Mouse (Mus musculus) kidney, embryonic 14.5 days (tissue): ENCODE measurements around the gene Klhdc1. TPM values are rescaled to one million over a fixed set of nuclear protein-coding genes. Genes with fewer than 3 reads are reported as not detected.

ENCODE experiments used
- ATAC-seq: fragments of 200-750 bp; cut with Nextera tagmentation; 2 replicates; pipeline ENCODE4 v1.8.0; 2017; ENCODE audit warnings: moderate number of reproducible peaks, mild to moderate bottlenecking, moderate TSS enrichment, moderate library complexity; ENCODE audit not compliant: low FRiP score, low TSS enrichment
- H3K27ac ChIP-seq: fragments of 300-500 bp; sonication (generic); 2 replicates; pipeline ENCODE4 v1.5.1; 2014; ENCODE audit warnings: low read depth, mild to moderate bottlenecking, low read length, moderate library complexity, mixed read lengths
- H3K27me3 ChIP-seq: fragments of 300-500 bp; sonication (generic); 2 replicates; pipeline ENCODE4 v1.6.1; 2014; ENCODE audit warnings: mild to moderate bottlenecking, low read length; ENCODE audit not compliant: control insufficient read depth, insufficient read depth
- H3K36me3 ChIP-seq: fragments of 300-500 bp; sonication (generic); 2 replicates; pipeline ENCODE4 v1.6.1; 2014; ENCODE audit warnings: low read length, mixed read lengths; ENCODE audit not compliant: control insufficient read depth, insufficient read depth
- H3K4me1 ChIP-seq: fragments of 300-500 bp; sonication (generic); 2 replicates; pipeline ENCODE4 v1.6.1; 2014; ENCODE audit warnings: low read length, mixed read lengths; ENCODE audit not compliant: control insufficient read depth, insufficient read depth
- H3K4me2 ChIP-seq: fragments of 300-500 bp; sonication (generic); replicated peaks from 2 replicates; pipeline ENCODE4 v1.6.1; 2014; ENCODE audit warnings: low read depth, mild to moderate bottlenecking, low read length
- H3K4me3 ChIP-seq: fragments of 300-500 bp; sonication (generic); 2 replicates; pipeline ENCODE4 v1.5.1; 2014; ENCODE audit warnings: mild to moderate bottlenecking, low read length
- H3K9ac ChIP-seq: fragments of 300-500 bp; sonication (generic); 2 replicates; pipeline ENCODE4 v1.6.1; 2014; ENCODE audit warnings: low read depth, mild to moderate bottlenecking, low read length, moderate library complexity
- H3K9me3 ChIP-seq: fragments of 300-500 bp; sonication (generic); 2 replicates; pipeline ENCODE4 v1.6.1; 2016; ENCODE audit warnings: low read length; ENCODE audit not compliant: control insufficient read depth
- WGBS: fragments of 180-500 bp; shearing (Covaris S2); extraction: QIAGEN DNeasy Blood & Tissue Kit; methylation state at CpG from one replicate; pipeline ENCODE4 v1.1.7; 2014; 5-methylcytosine and 5-hydroxymethylcytosine counted together
- polyA plus RNA-seq: library from polyadenylated mRNA; unstranded; fragments of >200 nt; fragmentation: Nextera tagmentation; extraction: Ambion mirVana; gene quantifications from 2 replicates; pipeline ENCODE4 v1.2.1, GENCODE M21; 2014

Gene Klhdc1
- polyA plus RNA-seq, 1 experiment from 2014 or later, result 5.7 TPM

GRCm38 (mm10) chr12:69297411-69298150 is 56.6 kb downstream of the Klhdc1 start:
- Histone ChIP-seq H3K4me3 (peak overlapping the region; percentile 97), H3K4me1 (peaks cover 18% of the 10 kb centered on the region; the same call in 1 of the 2 replicates), H3K9ac (peak overlapping the region; percentile 98), H3K4me2 (peak overlapping the region; percentile 62), H3K36me3 (peaks cover 24% of the 10 kb centered on the region), H3K27ac (peak overlapping the region; percentile 97), H3K9me3 (no peaks in the 10 kb centered on the region), H3K27me3 (no peaks in the 10 kb centered on the region)
- ATAC-seq, result no peak
- WGBS, result 18% methylated on average over 20 of the region's 20 CpGs

- peak overlapping the region; percentile 2; the same call in 1 of the 2 replicates for H3K4me3 ChIP-seq
- no peaks in the 10 kb centered on the region for H3K27me3 ChIP-seq
- no peak overlapping the region for H3K27ac ChIP-seq
- H3K4me2 ChIP-seq, result peak overlapping the region; percentile 62; the same call in 1 of the 2 replicates
- no peak overlapping the region for H3K9ac ChIP-seq
- ATAC-seq, result no peak
- H3K36me3 ChIP-seq, result peaks cover 30% of the 10 kb centered on the region
- WGBS, result 89% methylated on average over 4 of the region's 4 CpGs
- peaks cover 18% of the 10 kb centered on the region; the same call in 1 of the 2 replicates for H3K4me1 ChIP-seq
- no peaks in the 10 kb centered on the region for H3K9me3 ChIP-seq
Measured at GRCm38 (mm10) chr12:69298281-69298680, 57.3 kb downstream of the Klhdc1 start.

GRCm38 (mm10) chr12:69299231-69299630 is 58.3 kb downstream of the Klhdc1 start:
- no peak overlapping the region for H3K9ac ChIP-seq
- no peaks in the 10 kb centered on the region for H3K9me3 ChIP-seq
- no peak overlapping the region for H3K27ac ChIP-seq
- H3K4me2 ChIP-seq, result peak overlapping the region; percentile 62
- H3K4me3 ChIP-seq, result no peak overlapping the region
- ATAC-seq, result 0 out of 2 replicates have a peak, but pooled peaks have one; percentile 14
- no peaks in the 10 kb centered on the region for H3K27me3 ChIP-seq
- WGBS, result 26% methylated on average over 12 of the region's 12 CpGs
- peaks cover 40% of the 10 kb centered on the region for H3K36me3 ChIP-seq
- peaks cover 18% of the 10 kb centered on the region; the same call in 1 of the 2 replicates for H3K4me1 ChIP-seq

- WGBS, result 83% methylated on average over 3 of the region's 3 CpGs
- no peaks in the 10 kb centered on the region for H3K9me3 ChIP-seq
- H3K4me2 ChIP-seq, result no peak overlapping the region
- no peak overlapping the region for H3K4me3 ChIP-seq
- no peak for ATAC-seq
- no peak overlapping the region for H3K9ac ChIP-seq
- H3K4me1 ChIP-seq, result peaks cover 18% of the 10 kb centered on the region; the same call in 1 of the 2 replicates
- peaks cover 46% of the 10 kb centered on the region for H3K36me3 ChIP-seq
- no peak overlapping the region for H3K27ac ChIP-seq
- H3K27me3 ChIP-seq, result no peaks in the 10 kb centered on the region
Measured at GRCm38 (mm10) chr12:69299831-69300230, 58.9 kb downstream of the Klhdc1 start.

- Histone ChIP-seq H3K4me2 (no peak overlapping the region), H3K36me3 (peaks cover 51% of the 10 kb centered on the region)
- ATAC-seq, result no peak
Measured at GRCm38 (mm10) chr12:69300391-69300790, 59.4 kb downstream of the Klhdc1 start.

GRCm38 (mm10) chr12:69302171-69302570 is 61.2 kb downstream of the Klhdc1 start:
- no peaks in the 10 kb centered on the region for H3K27me3 ChIP-seq
- peaks cover 14% of the 10 kb centered on the region; the same call in 1 of the 2 replicates for H3K4me1 ChIP-seq
- H3K4me3 ChIP-seq, result no peak overlapping the region
- H3K36me3 ChIP-seq, result peaks cover 69% of the 10 kb centered on the region
- H3K9ac ChIP-seq, result no peak overlapping the region
- no peak for ATAC-seq
- H3K27ac ChIP-seq, result no peak overlapping the region
- no peaks in the 10 kb centered on the region for H3K9me3 ChIP-seq
- 93% methylated on average over 12 of the region's 12 CpGs for WGBS
- no peak overlapping the region for H3K4me2 ChIP-seq

More at GRCm38 (mm10) chr12:69300391-69300790, 59.4 kb downstream of the Klhdc1 start:
- Histone ChIP-seq H3K9ac (no peak overlapping the region), H3K27me3 (no peaks in the 10 kb centered on the region), H3K9me3 (no peaks in the 10 kb centered on the region), H3K4me3 (no peak overlapping the region), H3K4me1 (peaks cover 18% of the 10 kb centered on the region; the same call in 1 of the 2 replicates), H3K27ac (no peak overlapping the region)
- 85% methylated on average over 2 of the region's 2 CpGs for WGBS

- WGBS, result 91% methylated on average over 2 of the region's 2 CpGs
Measured at GRCm38 (mm10) chr12:69304051-69304450, 63.1 kb downstream of the Klhdc1 start.

GRCm38 (mm10) chr12:69306333-69306732 is 65.4 kb downstream of the Klhdc1 start:
- no peaks in the 10 kb centered on the region for H3K27me3 ChIP-seq
- no peak overlapping the region for H3K9ac ChIP-seq
- no peak overlapping the region for H3K27ac ChIP-seq
- WGBS, result 94% methylated on average over 7 of the region's 7 CpGs
- no peak overlapping the region for H3K4me2 ChIP-seq
- no peaks in the 10 kb centered on the region for H3K9me3 ChIP-seq
- ATAC-seq, result no peak
- H3K4me1 ChIP-seq, result no peaks in the 10 kb centered on the region
- H3K36me3 ChIP-seq, result peaks cover 97% of the 10 kb centered on the region
- no peak overlapping the region for H3K4me3 ChIP-seq

More at GRCm38 (mm10) chr12:69304051-69304450, 63.1 kb downstream of the Klhdc1 start:
- no peak overlapping the region for H3K27ac ChIP-seq
- H3K4me1 ChIP-seq, result peaks cover 3% of the 10 kb centered on the region; the same call in 1 of the 2 replicates
- H3K9me3 ChIP-seq, result no peaks in the 10 kb centered on the region
- no peak overlapping the region for H3K4me2 ChIP-seq
- no peak for ATAC-seq
- no peak overlapping the region for H3K4me3 ChIP-seq
- no peak overlapping the region for H3K9ac ChIP-seq
- no peaks in the 10 kb centered on the region for H3K27me3 ChIP-seq
- H3K36me3 ChIP-seq, result peaks cover 86% of the 10 kb centered on the region

- Histone ChIP-seq H3K27me3 (no peaks in the 10 kb centered on the region), H3K9me3 (no peaks in the 10 kb centered on the region), H3K36me3 (peaks cover 94% of the 10 kb centered on the region), H3K4me3 (no peak overlapping the region), H3K4me1 (no peaks in the 10 kb centered on the region), H3K4me2 (no peak overlapping the region), H3K27ac (no peak overlapping the region), H3K9ac (no peak overlapping the region)
- no peak for ATAC-seq
- 93% methylated on average over 4 of the region's 4 CpGs for WGBS
Measured at GRCm38 (mm10) chr12:69309659-69310058, 68.7 kb downstream of the Klhdc1 start.
